Mouse (Mus musculus) heart, postnatal 14 days (tissue): ENCODE measurements around the gene Cep55. TPM values are rescaled to one million over a fixed set of nuclear protein-coding genes. Genes with fewer than 3 reads are reported as not detected.
A peak's percentile ranks its signal among the peaks of the same experiment; 100 is the strongest.

ENCODE experiments used
- DNase-seq, 2 experiments: peaks; one replicate each; pipeline ENCODE4 v3.0.0; 2021 to 2022
- intact Hi-C: fragments of 180-260 bp; cut with DNase I; formaldehyde crosslinking; loops from one replicate; pipeline ENCODE4 v1.15.1; 2025
- total RNA-seq, 2 experiments: library from RNA; stranded (reverse); gene quantifications; 2 replicates each; pipeline ENCODE4 v1.2.3; 2021

The Cep55 gene
- total RNA-seq, 2 experiments from 2014 or later = 2.5 to 3.5 TPM

DNA sequence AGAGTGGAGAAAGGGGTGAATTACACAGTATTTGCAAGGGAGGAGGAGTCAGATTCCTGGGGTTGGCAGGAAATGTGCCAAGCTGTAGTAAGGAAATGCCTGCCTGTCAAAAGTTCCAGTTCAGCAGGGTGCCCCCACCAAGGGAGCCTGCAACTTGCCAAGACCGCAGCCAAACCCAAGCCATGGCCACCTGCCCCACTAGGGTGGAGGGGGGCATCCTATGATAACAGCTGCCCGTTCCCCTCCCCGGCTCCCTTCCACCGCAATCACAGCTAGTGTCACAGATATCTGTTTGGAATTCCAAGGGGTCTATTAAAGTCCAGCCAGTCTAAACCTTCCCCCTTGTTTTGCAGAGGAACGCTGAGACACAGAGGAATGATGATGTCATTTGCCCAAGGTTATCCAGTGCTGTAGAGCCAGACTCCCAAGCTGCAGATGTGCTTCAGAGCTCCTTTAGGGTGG lies 12.5 kb upstream of the Cep55 start:
- intact Hi-C loops = loop anchor here (2.0 to 5.0 kb wide), 3 partner anchors 13 to 87 kb away; no protein-coding TSS in a partner anchor

GRCm38 (mm10) chr19:38043281-38043981 lies 11.4 kb upstream of the Cep55 start, which contains the start of gene Myof:
Gene Myof (minus strand): TSS chr19:38043577.
- intact Hi-C loops = loop anchor here (2.0 to 5.0 kb wide), 3 partner anchors 15 to 89 kb away; no protein-coding TSS in a partner anchor
- peak; percentile 73 to 74 for DNase-seq

More for the DNA sequence above, 12.5 kb upstream of the Cep55 start:
- peak in 1 of 2 experiments; percentile 31 for DNase-seq

DNA sequence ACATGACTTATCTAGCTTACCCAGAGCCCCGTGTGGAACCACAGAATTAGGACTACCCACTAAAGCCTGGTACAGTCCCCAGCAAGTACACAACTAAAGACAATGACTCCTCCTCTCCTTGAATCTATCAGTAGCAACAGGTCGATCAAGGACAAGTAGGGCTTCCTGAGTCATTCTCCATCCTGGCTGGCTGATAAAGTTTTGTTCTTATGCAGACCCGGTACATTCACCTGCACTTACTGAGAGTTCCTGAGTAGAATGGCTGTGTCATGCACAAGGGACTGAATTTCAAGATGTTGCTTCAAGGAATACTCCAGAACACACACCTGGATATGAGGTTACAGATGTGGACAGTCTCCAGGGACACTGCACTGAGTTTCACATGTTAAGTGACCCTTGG lies 9.6 kb upstream of the Cep55 start:
- DNase-seq = no peak
- intact Hi-C loops = no loop called here

DNA sequence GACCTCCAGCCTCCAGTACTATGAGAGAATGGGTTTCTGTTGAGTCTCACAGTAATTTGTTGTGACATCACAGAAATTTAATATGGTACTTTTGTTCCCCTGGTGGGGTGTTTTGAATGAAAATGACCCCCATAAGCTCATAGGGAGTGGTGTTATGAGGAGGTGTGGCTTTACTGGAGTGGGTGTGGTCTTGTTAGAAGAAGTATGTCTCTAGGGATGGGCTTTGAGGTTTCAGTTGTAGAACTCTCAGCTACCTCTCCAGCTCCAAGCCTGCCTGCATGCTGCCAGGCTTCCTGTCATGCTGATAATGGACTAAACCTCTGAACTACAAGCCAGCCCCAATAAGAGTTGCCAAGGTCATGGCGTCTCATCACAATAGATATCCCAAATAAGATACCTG lies 5.1 kb upstream of the Cep55 start:
- DNase-seq = no peak
- intact Hi-C loops = no loop called here

GRCm38 (mm10) chr19:38053227-38054041 lies 1.4 kb upstream of the Cep55 start:
- no peak for DNase-seq

DNA sequence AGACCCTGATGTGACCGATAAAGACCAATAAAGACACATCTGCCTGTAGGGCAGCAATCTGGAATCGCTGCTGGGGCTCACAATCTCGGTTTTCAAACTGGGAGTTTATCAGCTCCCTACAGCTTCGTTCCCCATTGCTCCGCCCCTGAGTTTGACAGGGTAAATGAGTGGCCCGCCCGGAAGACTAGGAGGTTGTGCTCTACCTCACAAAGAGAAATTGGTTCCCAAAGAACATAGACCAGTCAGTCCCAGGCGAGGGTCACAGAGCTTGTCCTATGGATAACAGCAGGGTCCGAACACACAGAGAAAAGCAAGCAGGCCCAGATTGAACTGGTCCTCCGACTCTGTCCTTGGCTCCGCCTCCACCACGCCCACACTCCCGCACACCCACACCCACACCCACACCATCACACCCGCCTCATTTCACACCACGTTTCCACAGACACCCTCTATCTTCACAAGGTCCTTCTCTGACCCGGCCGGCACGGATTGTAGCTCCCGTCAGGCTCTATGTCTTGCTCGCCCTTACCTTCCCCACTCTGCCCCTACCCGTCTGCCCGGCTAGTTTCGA lies 577 bp upstream of the Cep55 start:
- intact Hi-C loops = no loop called here
- DNase-seq = peak; percentile 79

More at GRCm38 (mm10) chr19:38053227-38054041, 1.4 kb upstream of the Cep55 start:
- intact Hi-C loops = loop anchor here (1.0 kb wide), 1 partner anchor 98 kb away; no protein-coding TSS in a partner anchor

- intact Hi-C loops = no loop called here
- no peak for DNase-seq
These were observed 987 bp downstream of the Cep55 start for GRCm38 (mm10) chr19:38055798-38056197.

- DNase-seq = no peak
- intact Hi-C loops = no loop called here
These were observed 1.5 kb downstream of the Cep55 start for GRCm38 (mm10) chr19:38056276-38056675.

- intact Hi-C loops = no loop called here
- no peak for DNase-seq
These were observed 2.1 kb downstream of the Cep55 start for GRCm38 (mm10) chr19:38056931-38057330.

GRCm38 (mm10) chr19:38063201-38063600 lies 8.4 kb downstream of the Cep55 start:
- no peak for DNase-seq
- intact Hi-C loops = no loop called here

DNA sequence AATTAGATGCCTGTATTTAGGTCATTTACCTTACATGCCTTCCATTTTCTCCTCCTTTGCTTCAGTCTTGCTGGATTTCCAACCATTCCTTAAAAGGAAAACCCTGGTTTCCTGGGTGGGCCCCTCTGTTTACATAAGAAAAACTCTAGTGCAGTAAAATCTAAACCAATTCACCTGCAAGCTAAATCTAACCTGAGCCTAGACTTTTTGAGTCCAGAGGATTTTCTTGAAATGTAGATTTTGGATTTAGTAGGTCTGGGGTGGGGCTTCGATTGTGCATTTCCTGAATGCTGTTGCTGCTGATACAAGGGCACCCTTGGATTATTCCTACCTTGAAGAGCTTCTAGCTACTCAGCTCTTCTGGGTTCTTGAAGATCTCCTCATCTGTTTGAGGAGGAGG lies 9.2 kb downstream of the Cep55 start:
- intact Hi-C loops = no loop called here
- no peak for DNase-seq

DNA sequence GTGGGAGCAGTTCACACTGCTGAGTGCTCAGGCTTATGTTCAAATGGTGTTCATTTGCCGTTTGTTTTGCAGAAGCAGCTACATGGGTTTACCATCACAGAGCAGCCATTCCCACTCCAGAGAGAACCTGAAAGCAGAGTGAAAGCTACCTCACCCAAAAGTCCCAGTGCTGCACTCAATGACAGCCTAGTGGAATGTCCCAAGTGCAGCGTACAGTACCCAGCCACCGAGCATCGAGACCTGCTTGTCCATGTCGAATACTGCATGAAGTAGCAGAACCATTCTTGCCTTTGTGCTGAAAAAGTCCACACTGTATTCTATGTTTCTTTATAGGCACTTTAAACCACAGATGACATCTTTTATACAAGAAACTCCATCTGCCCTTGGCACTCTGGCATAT lies 18.4 kb downstream of the Cep55 start:
- no peak for DNase-seq
- intact Hi-C loops = loop anchor here (10.0 kb wide), 1 partner anchor 282 kb away; no protein-coding TSS in a partner anchor

GRCm38 (mm10) chr19:38075051-38075450 lies 20.2 kb downstream of the Cep55 start:
- intact Hi-C loops = loop anchor here (10.0 kb wide), 1 partner anchor 280 kb away; no protein-coding TSS in a partner anchor
- DNase-seq = no peak

GRCm38 (mm10) chr19:38076251-38076650 lies 21.4 kb downstream of the Cep55 start:
- DNase-seq = no peak
- intact Hi-C loops = loop anchor here (10.0 kb wide), 1 partner anchor 279 kb away; no protein-coding TSS in a partner anchor

GRCm38 (mm10) chr19:38077851-38078540 lies 23.2 kb downstream of the Cep55 start:
- intact Hi-C loops = loop anchor here (10.0 kb wide), 1 partner anchor 277 kb away; no protein-coding TSS in a partner anchor
- DNase-seq = no peak

DNA sequence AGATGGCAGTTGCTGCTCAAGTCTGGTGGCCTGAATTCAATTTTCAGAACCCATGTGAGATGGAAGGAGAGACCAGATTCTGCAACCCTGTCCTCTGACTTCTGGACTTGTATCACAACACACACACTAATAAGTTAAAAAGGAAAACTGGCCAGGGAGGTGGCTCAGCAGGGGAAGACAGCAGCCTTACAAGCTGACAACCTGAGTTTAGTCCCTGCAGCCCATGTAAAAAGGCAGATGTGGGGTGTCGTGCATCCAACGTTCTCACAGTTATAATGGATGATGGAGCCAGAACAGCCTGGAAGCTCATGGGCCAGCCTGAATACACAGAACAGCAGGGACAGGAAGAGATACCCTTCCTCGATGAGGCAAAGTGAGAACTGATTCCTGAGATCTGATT lies 26.6 kb downstream of the Cep55 start:
- intact Hi-C loops = no loop called here
- no peak for DNase-seq

DNA sequence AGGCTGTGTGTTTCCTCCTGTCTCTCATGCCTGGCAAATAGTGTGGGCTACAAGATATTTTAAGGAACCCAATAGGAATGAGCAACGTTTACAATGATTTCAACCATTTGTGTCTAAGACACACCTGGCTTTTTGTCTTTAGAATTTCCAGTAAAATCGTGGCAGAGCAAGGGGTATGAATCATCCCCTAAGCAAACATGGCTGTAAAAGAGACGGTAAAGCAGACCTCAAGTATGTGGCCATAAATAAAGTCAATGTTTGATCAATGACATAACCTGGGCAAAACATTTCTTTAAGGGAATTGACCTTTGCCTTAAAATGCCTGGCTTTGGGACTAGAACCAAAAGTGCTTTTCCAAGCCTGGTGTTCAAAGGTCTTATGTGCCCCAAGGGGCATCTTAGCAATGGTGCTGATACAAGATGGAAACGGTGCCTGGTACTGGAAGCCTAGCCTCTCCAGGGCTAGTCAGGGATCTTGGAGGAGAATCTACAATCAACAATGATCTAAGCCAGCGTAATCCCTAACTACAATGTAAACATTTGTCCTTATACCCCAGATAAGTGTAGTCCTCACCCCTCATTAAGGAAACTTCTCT lies 28.2 kb downstream of the Cep55 start:
- intact Hi-C loops = no loop called here
- no peak for DNase-seq

GRCm38 (mm10) chr19:38085841-38086240 lies 31.0 kb downstream of the Cep55 start:
- intact Hi-C loops = loop anchor here (5.0 kb wide), 1 partner anchor 111 kb away; no protein-coding TSS in a partner anchor
- DNase-seq = no peak

DNA sequence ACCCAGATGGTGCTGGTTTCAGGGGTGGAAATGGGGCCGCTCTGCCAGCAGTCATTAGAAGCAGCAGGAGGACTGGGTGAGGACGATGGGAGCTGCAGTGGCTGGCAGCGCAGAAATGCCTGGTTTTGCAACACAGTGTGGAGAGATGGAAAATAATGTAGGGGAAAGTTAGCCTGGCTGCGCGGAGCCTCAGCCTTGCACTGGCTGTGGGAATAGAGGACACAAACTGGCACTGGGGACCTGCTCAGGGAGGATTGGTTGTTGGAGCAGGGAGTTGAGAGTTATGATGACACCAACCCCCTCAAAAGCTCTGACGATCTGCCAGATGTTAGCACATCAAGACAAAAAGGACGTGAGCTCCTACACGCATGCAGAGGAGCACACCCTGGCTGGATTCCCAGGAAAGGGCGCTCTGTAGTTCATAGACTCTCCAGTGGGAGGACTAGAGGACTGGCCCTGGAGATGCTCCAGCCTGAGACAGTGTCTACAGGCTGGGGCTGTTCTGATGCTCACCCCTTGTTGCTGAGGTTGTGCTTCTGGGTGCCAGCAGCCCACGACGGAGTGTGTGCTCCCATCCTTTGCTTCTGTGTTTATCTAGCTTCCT lies 32.2 kb downstream of the Cep55 start:
- intact Hi-C loops = loop anchor here (5.0 kb wide), 1 partner anchor 110 kb away; no protein-coding TSS in a partner anchor
- peak; percentile 40 to 68 for DNase-seq
